Mouse (Mus musculus): ENCODE measurements around the gene Espn. TPM values are rescaled to one million over a fixed set of nuclear protein-coding genes. Genes with fewer than 3 reads are reported as not detected.

Espn gene
- polyA plus RNA-seq, 1 experiment from 2014 or later: 0.90 TPM

GRCm38 (mm10) chr4:152136112-152136875, 15.9 kb downstream of the Espn start:
- Histone ChIP-seq H3K4me1 (ENCODE audit: control insufficient read depth, insufficient read depth, low read length) (peaks cover 14% of the 10 kb centered on the region), H3K4me3 (ENCODE audit: low read depth, low read length) (no peak overlapping the region), H3K9ac (ENCODE audit: low read depth, low read length) (no peak overlapping the region), H3K9me3 (replicated peaks; ENCODE audit: control insufficient read depth, low read length) (no peaks in the 10 kb centered on the region), H3K27ac (ENCODE audit: low read depth, low read length) (no peak overlapping the region), H3K4me2 (no peak overlapping the region), H3K36me3 (ENCODE audit: control insufficient read depth, insufficient read depth, low read length) (no peaks in the 10 kb centered on the region), H3K27me3 (ENCODE audit: control insufficient read depth, insufficient read depth, low read length) (peaks cover 53% of the 10 kb centered on the region)
- no peak for ATAC-seq (replicated peaks; ENCODE audit: insufficient number of reproducible peaks, low FRiP score, low TSS enrichment)
- WGBS (ENCODE audit: insufficient replicate concordance): 34% methylated on average over 6 of the region's 6 CpGs

GRCm38 (mm10) chr4:152135363-152135762, 16.8 kb downstream of the Espn start:
- Histone ChIP-seq H3K27me3 (ENCODE audit: control insufficient read depth, insufficient read depth, low read length) (peaks cover 59% of the 10 kb centered on the region), H3K4me1 (ENCODE audit: control insufficient read depth, insufficient read depth, low read length) (peaks cover 22% of the 10 kb centered on the region), H3K36me3 (ENCODE audit: control insufficient read depth, insufficient read depth, low read length) (no peaks in the 10 kb centered on the region), H3K4me3 (ENCODE audit: low read depth, low read length) (no peak overlapping the region), H3K9ac (ENCODE audit: low read depth, low read length) (no peak overlapping the region), H3K4me2 (no peak overlapping the region), H3K27ac (ENCODE audit: low read depth, low read length) (no peak overlapping the region), H3K9me3 (replicated peaks; ENCODE audit: control insufficient read depth, low read length) (no peaks in the 10 kb centered on the region)
- 80% methylated on average over 12 of the region's 12 CpGs for WGBS (ENCODE audit: insufficient replicate concordance)
- ATAC-seq (replicated peaks; ENCODE audit: insufficient number of reproducible peaks, low FRiP score, low TSS enrichment): no peak

GRCm38 (mm10) chr4:152134507-152134906, 17.7 kb downstream of the Espn start:
- Histone ChIP-seq H3K9ac (ENCODE audit: low read depth, low read length) (no peak overlapping the region), H3K36me3 (ENCODE audit: control insufficient read depth, insufficient read depth, low read length) (no peaks in the 10 kb centered on the region), H3K4me1 (ENCODE audit: control insufficient read depth, insufficient read depth, low read length) (peaks cover 23% of the 10 kb centered on the region), H3K27ac (ENCODE audit: low read depth, low read length) (no peak overlapping the region), H3K9me3 (replicated peaks; ENCODE audit: control insufficient read depth, low read length) (no peaks in the 10 kb centered on the region), H3K27me3 (ENCODE audit: control insufficient read depth, insufficient read depth, low read length) (peaks cover 64% of the 10 kb centered on the region), H3K4me2 (no peak overlapping the region), H3K4me3 (ENCODE audit: low read depth, low read length) (no peak overlapping the region)
- no peak for ATAC-seq (replicated peaks; ENCODE audit: insufficient number of reproducible peaks, low FRiP score, low TSS enrichment)

GRCm38 (mm10) chr4:152133213-152133612, 19.0 kb downstream of the Espn start:
- Histone ChIP-seq H3K9me3 (replicated peaks; ENCODE audit: control insufficient read depth, low read length) (no peaks in the 10 kb centered on the region), H3K4me3 (ENCODE audit: low read depth, low read length) (no peak overlapping the region), H3K27ac (ENCODE audit: low read depth, low read length) (no peak overlapping the region), H3K9ac (ENCODE audit: low read depth, low read length) (no peak overlapping the region), H3K36me3 (ENCODE audit: control insufficient read depth, insufficient read depth, low read length) (no peaks in the 10 kb centered on the region), H3K4me1 (ENCODE audit: control insufficient read depth, insufficient read depth, low read length) (peaks cover 16% of the 10 kb centered on the region), H3K27me3 (ENCODE audit: control insufficient read depth, insufficient read depth, low read length) (peaks cover 75% of the 10 kb centered on the region), H3K4me2 (no peak overlapping the region)
- 47% methylated on average over 5 of the region's 5 CpGs for WGBS (ENCODE audit: insufficient replicate concordance)
- no peak for ATAC-seq (replicated peaks; ENCODE audit: insufficient number of reproducible peaks, low FRiP score, low TSS enrichment)

GRCm38 (mm10) chr4:152132772-152133169, 19.4 kb downstream of the Espn start:
- H3K4me1 ChIP-seq (ENCODE audit: control insufficient read depth, insufficient read depth, low read length): peaks cover 15% of the 10 kb centered on the region

GRCm38 (mm10) chr4:152131809-152132771, 20.1 kb downstream of the Espn start:
- Histone ChIP-seq H3K4me2 (peak overlapping the region; percentile 58), H3K27me3 (ENCODE audit: control insufficient read depth, insufficient read depth, low read length) (peaks cover 82% of the 10 kb centered on the region), H3K9me3 (replicated peaks; ENCODE audit: control insufficient read depth, low read length) (no peaks in the 10 kb centered on the region), H3K27ac (ENCODE audit: low read depth, low read length) (no peak overlapping the region), H3K36me3 (ENCODE audit: control insufficient read depth, insufficient read depth, low read length) (no peaks in the 10 kb centered on the region), H3K9ac (ENCODE audit: low read depth, low read length) (no peak overlapping the region), H3K4me1 (ENCODE audit: control insufficient read depth, insufficient read depth, low read length) (peaks cover 15% of the 10 kb centered on the region), H3K4me3 (ENCODE audit: low read depth, low read length) (peak overlapping the region; percentile 38)
- 6% methylated on average over 50 of the region's 50 CpGs for WGBS (ENCODE audit: insufficient replicate concordance)
- ATAC-seq (replicated peaks; ENCODE audit: insufficient number of reproducible peaks, low FRiP score, low TSS enrichment): no peak

More at GRCm38 (mm10) chr4:152132772-152133169, 19.4 kb downstream of the Espn start:
- no peak overlapping the region for H3K4me3 ChIP-seq (ENCODE audit: low read depth, low read length)
- no peak overlapping the region for H3K27ac ChIP-seq (ENCODE audit: low read depth, low read length)
- ATAC-seq (replicated peaks; ENCODE audit: insufficient number of reproducible peaks, low FRiP score, low TSS enrichment): no peak
- no peak overlapping the region for H3K9ac ChIP-seq (ENCODE audit: low read depth, low read length)
- H3K9me3 ChIP-seq (replicated peaks; ENCODE audit: control insufficient read depth, low read length): no peaks in the 10 kb centered on the region
- 30% methylated on average over 10 of the region's 10 CpGs for WGBS (ENCODE audit: insufficient replicate concordance)
- no peaks in the 10 kb centered on the region for H3K36me3 ChIP-seq (ENCODE audit: control insufficient read depth, insufficient read depth, low read length)
- H3K27me3 ChIP-seq (ENCODE audit: control insufficient read depth, insufficient read depth, low read length): peaks cover 77% of the 10 kb centered on the region
- H3K4me2 ChIP-seq: no peak overlapping the region

GRCm38 (mm10) chr4:152130771-152131653, 21.2 kb downstream of the Espn start:
- under 1% methylated on average over 73 of the region's 85 CpGs for WGBS (ENCODE audit: insufficient replicate concordance)
- H3K27ac ChIP-seq (ENCODE audit: low read depth, low read length): no peak overlapping the region

GRCm38 (mm10) chr4:152129395-152129930, 22.7 kb downstream of the Espn start:
- H3K9ac ChIP-seq (ENCODE audit: low read depth, low read length): no peak overlapping the region
- no peak overlapping the region for H3K4me3 ChIP-seq (ENCODE audit: low read depth, low read length)
- H3K27me3 ChIP-seq (ENCODE audit: control insufficient read depth, insufficient read depth, low read length): peaks cover 100% of the 10 kb centered on the region
- no peak overlapping the region for H3K27ac ChIP-seq (ENCODE audit: low read depth, low read length)
- 37% methylated on average over 13 of the region's 13 CpGs for WGBS (ENCODE audit: insufficient replicate concordance)
- H3K36me3 ChIP-seq (ENCODE audit: control insufficient read depth, insufficient read depth, low read length): no peaks in the 10 kb centered on the region
- no peak for ATAC-seq (replicated peaks; ENCODE audit: insufficient number of reproducible peaks, low FRiP score, low TSS enrichment)
- no peaks in the 10 kb centered on the region for H3K9me3 ChIP-seq (replicated peaks; ENCODE audit: control insufficient read depth, low read length)
- H3K4me2 ChIP-seq: no peak overlapping the region
- peaks cover 32% of the 10 kb centered on the region for H3K4me1 ChIP-seq (ENCODE audit: control insufficient read depth, insufficient read depth, low read length)

More at GRCm38 (mm10) chr4:152130771-152131653, 21.2 kb downstream of the Espn start:
- ATAC-seq (replicated peaks; ENCODE audit: insufficient number of reproducible peaks, low FRiP score, low TSS enrichment): no peak
- H3K36me3 ChIP-seq (ENCODE audit: control insufficient read depth, insufficient read depth, low read length): no peaks in the 10 kb centered on the region
- H3K27me3 ChIP-seq (ENCODE audit: control insufficient read depth, insufficient read depth, low read length): peaks cover 87% of the 10 kb centered on the region
- peak overlapping the region; percentile 38 for H3K4me3 ChIP-seq (ENCODE audit: low read depth, low read length)
- peak overlapping the region; percentile 58 for H3K4me2 ChIP-seq
- no peak overlapping the region for H3K9ac ChIP-seq (ENCODE audit: low read depth, low read length)
- H3K4me1 ChIP-seq (ENCODE audit: control insufficient read depth, insufficient read depth, low read length): peaks cover 22% of the 10 kb centered on the region
- H3K9me3 ChIP-seq (replicated peaks; ENCODE audit: control insufficient read depth, low read length): no peaks in the 10 kb centered on the region

All from heart, embryonic 11.5 days (tissue).